Mouse (Mus musculus): ENCODE measurements around the gene Gucd1. TPM values are rescaled to one million over a fixed set of nuclear protein-coding genes. Genes with fewer than 3 reads are reported as not detected.
"Not testable (repeated sequence)": the region's sequence is repeated elsewhere in the genome, so short reads cannot be mapped to it uniquely, and the experiment has no call there.

Gucd1 gene
- total RNA-seq, 2 experiments from 2014 or later, result 21.3 to 22.4 TPM

GRCm38 (mm10) chr10:75396966-75397365, 120.8 kb downstream of the Gucd1 start:
- peak in 1 of 2 experiments; percentile 8 for DNase-seq (ENCODE audit: low spot score in 2 of 2)

- no peak for DNase-seq (ENCODE audit: low spot score in 2 of 2)
Observed at GRCm38 (mm10) chr10:75394796-75395195, 123.0 kb downstream of the Gucd1 start.

GRCm38 (mm10) chr10:75390832-75391231, 126.9 kb downstream of the Gucd1 start:
- DNase-seq (ENCODE audit: low spot score in 2 of 2), result no peak

- no peak for DNase-seq (ENCODE audit: low spot score in 2 of 2)
Observed at GRCm38 (mm10) chr10:75390156-75390555, 127.6 kb downstream of the Gucd1 start.

- no peak for DNase-seq (ENCODE audit: low spot score in 2 of 2)
Observed at GRCm38 (mm10) chr10:75378688-75379087, 139.1 kb downstream of the Gucd1 start.

- DNase-seq (ENCODE audit: low spot score in 2 of 2), result peak; percentile 10 to 17
Observed at GRCm38 (mm10) chr10:75373655-75374351, 144.0 kb downstream of the Gucd1 start.

GRCm38 (mm10) chr10:75365231-75365633, 152.5 kb downstream of the Gucd1 start:
- no peak for DNase-seq (ENCODE audit: low spot score in 2 of 2)

GRCm38 (mm10) chr10:75364796-75365195, 153.0 kb downstream of the Gucd1 start:
- DNase-seq (ENCODE audit: low spot score in 2 of 2), result no peak

- peak; percentile 6 to 29 for DNase-seq (ENCODE audit: low spot score in 2 of 2)
Observed at GRCm38 (mm10) chr10:75364214-75364690, 153.5 kb downstream of the Gucd1 start.

GRCm38 (mm10) chr10:75355341-75355740, 162.4 kb downstream of the Gucd1 start:
- no peak for DNase-seq (ENCODE audit: low spot score in 2 of 2)

- DNase-seq (ENCODE audit: low spot score in 2 of 2), result not testable (repeated sequence)
Observed at GRCm38 (mm10) chr10:75353838-75354241, 163.9 kb downstream of the Gucd1 start.

GRCm38 (mm10) chr10:75352541-75352940, 165.2 kb downstream of the Gucd1 start:
- no peak for DNase-seq (ENCODE audit: low spot score in 2 of 2)

GRCm38 (mm10) chr10:75350564-75350963, 167.2 kb downstream of the Gucd1 start:
- DNase-seq (ENCODE audit: low spot score in 2 of 2), result no peak

- no peak for DNase-seq (ENCODE audit: low spot score in 2 of 2)
Observed at GRCm38 (mm10) chr10:75345265-75345664, 172.5 kb downstream of the Gucd1 start.

- not testable (repeated sequence) for DNase-seq (ENCODE audit: low spot score in 2 of 2)
Observed at GRCm38 (mm10) chr10:75344563-75344962, 173.2 kb downstream of the Gucd1 start.

GRCm38 (mm10) chr10:75341936-75342335, 175.8 kb downstream of the Gucd1 start:
- no peak for DNase-seq (ENCODE audit: low spot score in 2 of 2)

- no peak for DNase-seq (ENCODE audit: low spot score in 2 of 2)
Observed at GRCm38 (mm10) chr10:75339377-75339776, 178.4 kb downstream of the Gucd1 start.

GRCm38 (mm10) chr10:75338852-75339251, 178.9 kb downstream of the Gucd1 start:
- no peak for DNase-seq (ENCODE audit: low spot score in 2 of 2)

- DNase-seq (ENCODE audit: low spot score in 2 of 2), result no peak
Observed at GRCm38 (mm10) chr10:75337231-75337630, 180.5 kb downstream of the Gucd1 start.

GRCm38 (mm10) chr10:75335075-75335474, 182.7 kb downstream of the Gucd1 start:
- no peak for DNase-seq (ENCODE audit: low spot score in 2 of 2)

- no peak for DNase-seq (ENCODE audit: low spot score in 2 of 2)
Observed at GRCm38 (mm10) chr10:75334175-75334574, 183.6 kb downstream of the Gucd1 start.

- DNase-seq (ENCODE audit: low spot score in 2 of 2), result no peak
Observed at GRCm38 (mm10) chr10:75333176-75333776, 184.5 kb downstream of the Gucd1 start.

GRCm38 (mm10) chr10:75332268-75332667, 185.5 kb downstream of the Gucd1 start:
- DNase-seq (ENCODE audit: low spot score in 2 of 2), result no peak
